Mouse (Mus musculus): ENCODE data around the gene Arhgef10l. TPM values are rescaled to one million over a fixed set of nuclear protein-coding genes. Genes with fewer than 3 reads are reported as not detected.

Gene Arhgef10l
- total and polyA plus RNA-seq, 2 experiments, result 17.7 to 69.9 TPM

GRCm38 (mm10) chr4:140597378-140597777, 68.4 kb downstream of the Arhgef10l start:
- no peak overlapping the region for H3K27ac ChIP-seq (replicated peaks; ENCODE audit: insufficient read depth, low read depth, low read length)
- TF ChIP-seq POLR2A (IDR thresholded peaks at IDR 0.05; ENCODE audit: extremely low read depth, insufficient read depth, low read length) (no peak), CTCF (IDR thresholded peaks at IDR 0.05; ENCODE audit: low read depth, low read length) (no peak)
- WGBS, result 98% methylated on average over 5 of the region's 5 CpGs
- H3K4me1 ChIP-seq (ENCODE audit: control insufficient read depth, insufficient read depth, low read length), result peaks cover 4% of the 10 kb centered on the region
- H3K79me2 ChIP-seq (ENCODE audit: control insufficient read depth, insufficient read depth, low read length), result 0 out of 2 replicates have a peak, but pooled peaks cover 3% of the 10 kb centered on the region
- DNase-seq (ENCODE audit: extremely low read depth, low read depth, low spot score), result no peak
- H3K27me3 ChIP-seq (ENCODE audit: control insufficient read depth, insufficient read depth, low read length), result no peaks in the 10 kb centered on the region
- no peaks in the 10 kb centered on the region for H3K36me3 ChIP-seq (ENCODE audit: control insufficient read depth, insufficient read depth, low read length)
- no peak overlapping the region for H3K4me3 ChIP-seq (ENCODE audit: insufficient read depth, low read depth, low read length)
- H3K9ac ChIP-seq (ENCODE audit: low read depth, low read length), result no peak overlapping the region

- H3K79me2 ChIP-seq (ENCODE audit: control insufficient read depth, insufficient read depth, low read length), result no peaks in the 10 kb centered on the region
- no peak overlapping the region for H3K4me3 ChIP-seq (ENCODE audit: insufficient read depth, low read depth, low read length)
- H3K27ac ChIP-seq (replicated peaks; ENCODE audit: insufficient read depth, low read depth, low read length), result no peak overlapping the region
- H3K9ac ChIP-seq (ENCODE audit: low read depth, low read length), result no peak overlapping the region
- TF ChIP-seq POLR2A (IDR thresholded peaks at IDR 0.05; ENCODE audit: extremely low read depth, insufficient read depth, low read length), result no peak
- TF ChIP-seq CTCF (IDR thresholded peaks at IDR 0.05; ENCODE audit: low read depth, low read length), result no peak
- 85% methylated on average over 14 of the region's 14 CpGs for WGBS
- no peaks in the 10 kb centered on the region for H3K27me3 ChIP-seq (ENCODE audit: control insufficient read depth, insufficient read depth, low read length)
- H3K36me3 ChIP-seq (ENCODE audit: control insufficient read depth, insufficient read depth, low read length), result no peaks in the 10 kb centered on the region
- no peaks in the 10 kb centered on the region; the same call in 1 of the 2 replicates for H3K4me1 ChIP-seq (ENCODE audit: control insufficient read depth, insufficient read depth, low read length)
- no peak for DNase-seq (ENCODE audit: extremely low read depth, low read depth, low spot score)
Measured at GRCm38 (mm10) chr4:140593771-140594505, 71.9 kb downstream of the Arhgef10l start.

DNA sequence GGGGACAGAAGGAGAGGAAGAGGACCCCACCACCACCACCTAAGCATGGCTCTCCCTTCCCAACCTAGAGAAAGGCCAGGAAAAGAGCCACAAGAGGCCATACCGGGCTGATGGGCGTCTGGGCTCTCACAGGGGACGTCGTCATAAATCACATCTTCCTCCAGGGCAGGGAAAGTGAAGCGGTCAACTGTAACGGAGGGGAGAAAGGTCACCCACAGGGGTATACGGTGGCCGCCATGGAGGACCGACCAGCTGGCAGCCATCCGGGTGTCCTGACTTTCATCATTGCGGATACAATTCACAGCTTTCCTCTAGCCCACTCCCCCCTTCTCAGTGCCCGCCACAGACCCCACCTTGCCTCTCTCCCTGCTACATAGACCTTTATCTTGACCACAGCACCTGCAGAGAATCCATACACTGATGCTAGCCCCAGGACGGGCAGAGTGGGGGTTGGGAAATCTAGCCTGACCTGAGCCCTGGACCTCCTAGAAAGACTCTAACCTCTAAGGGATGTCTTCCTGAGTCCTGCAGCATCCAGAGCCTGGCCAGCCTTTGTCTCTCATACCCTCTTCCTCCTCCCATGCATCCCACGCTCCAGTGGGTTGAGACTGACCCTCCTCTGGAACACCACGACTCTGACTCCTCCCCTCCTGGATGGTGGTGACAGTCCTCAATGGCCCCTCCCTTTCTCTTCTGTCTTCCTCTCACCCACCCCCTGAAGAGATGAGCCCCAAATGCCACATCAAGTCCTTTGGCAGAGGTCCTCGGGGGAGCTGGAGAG, 72.6 kb downstream of the Arhgef10l start:
- no peaks in the 10 kb centered on the region for H3K79me2 ChIP-seq (ENCODE audit: control insufficient read depth, insufficient read depth, low read length)
- no peak overlapping the region for H3K9ac ChIP-seq (ENCODE audit: low read depth, low read length)
- no peak overlapping the region for H3K4me3 ChIP-seq (ENCODE audit: insufficient read depth, low read depth, low read length)
- H3K4me1 ChIP-seq (ENCODE audit: control insufficient read depth, insufficient read depth, low read length), result no peaks in the 10 kb centered on the region; the same call in 1 of the 2 replicates
- no peak for DNase-seq (ENCODE audit: extremely low read depth, low read depth, low spot score)
- 92% methylated on average over 16 of the region's 16 CpGs for WGBS
- H3K27me3 ChIP-seq (ENCODE audit: control insufficient read depth, insufficient read depth, low read length), result no peaks in the 10 kb centered on the region
- H3K36me3 ChIP-seq (ENCODE audit: control insufficient read depth, insufficient read depth, low read length), result no peaks in the 10 kb centered on the region
- TF ChIP-seq CTCF (IDR thresholded peaks at IDR 0.05; ENCODE audit: low read depth, low read length) (no peak), POLR2A (IDR thresholded peaks at IDR 0.05; ENCODE audit: extremely low read depth, insufficient read depth, low read length) (no peak)
- no peak overlapping the region for H3K27ac ChIP-seq (replicated peaks; ENCODE audit: insufficient read depth, low read depth, low read length)

GRCm38 (mm10) chr4:140592217-140592759, 73.5 kb downstream of the Arhgef10l start:
- 46% methylated on average over 11 of the region's 11 CpGs for WGBS
- DNase-seq (ENCODE audit: extremely low read depth, low read depth, low spot score), result peak; percentile 35
- no peaks in the 10 kb centered on the region for H3K36me3 ChIP-seq (ENCODE audit: control insufficient read depth, insufficient read depth, low read length)

GRCm38 (mm10) chr4:140586478-140586877, 79.3 kb downstream of the Arhgef10l start:
- DNase-seq (ENCODE audit: extremely low read depth, low read depth, low spot score), result no peak
- no peak overlapping the region for H3K27ac ChIP-seq (replicated peaks; ENCODE audit: insufficient read depth, low read depth, low read length)
- 0 out of 2 replicates have a peak, but pooled peaks cover 5% of the 10 kb centered on the region for H3K79me2 ChIP-seq (ENCODE audit: control insufficient read depth, insufficient read depth, low read length)
- H3K9ac ChIP-seq (ENCODE audit: low read depth, low read length), result no peak overlapping the region
- H3K4me1 ChIP-seq (ENCODE audit: control insufficient read depth, insufficient read depth, low read length), result no peaks in the 10 kb centered on the region
- H3K4me3 ChIP-seq (ENCODE audit: insufficient read depth, low read depth, low read length), result no peak overlapping the region
- 85% methylated on average over 5 of the region's 5 CpGs for WGBS
- TF ChIP-seq POLR2A (IDR thresholded peaks at IDR 0.05; ENCODE audit: extremely low read depth, insufficient read depth, low read length), result no peak
- no peak for TF ChIP-seq CTCF (IDR thresholded peaks at IDR 0.05; ENCODE audit: low read depth, low read length)
- H3K36me3 ChIP-seq (ENCODE audit: control insufficient read depth, insufficient read depth, low read length), result no peaks in the 10 kb centered on the region
- no peaks in the 10 kb centered on the region for H3K27me3 ChIP-seq (ENCODE audit: control insufficient read depth, insufficient read depth, low read length)

More at GRCm38 (mm10) chr4:140592217-140592759, 73.5 kb downstream of the Arhgef10l start:
- Histone ChIP-seq H3K79me2 (ENCODE audit: control insufficient read depth, insufficient read depth, low read length) (no peaks in the 10 kb centered on the region), H3K9ac (ENCODE audit: low read depth, low read length) (no peak overlapping the region), H3K27me3 (ENCODE audit: control insufficient read depth, insufficient read depth, low read length) (no peaks in the 10 kb centered on the region), H3K4me3 (ENCODE audit: insufficient read depth, low read depth, low read length) (no peak overlapping the region), H3K27ac (replicated peaks; ENCODE audit: insufficient read depth, low read depth, low read length) (no peak overlapping the region), H3K4me1 (ENCODE audit: control insufficient read depth, insufficient read depth, low read length) (no peaks in the 10 kb centered on the region)
- TF ChIP-seq POLR2A (IDR thresholded peaks at IDR 0.05; ENCODE audit: extremely low read depth, insufficient read depth, low read length) (no peak), CTCF (IDR thresholded peaks at IDR 0.05; ENCODE audit: low read depth, low read length) (peak; percentile 86)

All from liver, adult 2 months (tissue).